Mouse (Mus musculus) left cerebral cortex, adult 2 months (tissue): ENCODE measurements at regions not wholly inside any gene's neighbourhood (a gene's known extent, or its start where the extent isn't known, plus 50 kb on each side); places are given as distances from the start of the nearest gene placed in this dataset.
"Not testable (repeated sequence)": the region's sequence is repeated elsewhere in the genome, so short reads cannot be mapped to it uniquely, and the experiment has no call there.

Experiments
- DNase-seq, 2 experiments: peaks; one replicate each; pipeline ENCODE4 v3.0.0; 2021 to 2022; ENCODE audit warnings: low spot score in 2 of 2, mixed read lengths in 1 of 2; ENCODE audit errors: extremely low spot score in 1 of 2
- H3K27ac ChIP-seq: fragments of 200-600 bp; 2 replicates; pipeline ENCODE4 v1.8.1; 2022
- H3K4me3 ChIP-seq: fragments of 200-600 bp; 2 replicates; pipeline ENCODE4 v1.8.1; 2022
- CTCF ChIP-seq: fragments of 200-600 bp; IDR thresholded peaks from 2 replicates; pipeline ENCODE4 v1.8.1; 2022; ENCODE audit warnings: antibody characterized with exemption, mild to moderate bottlenecking, moderate library complexity
- intact Hi-C: fragments of 180-260 bp; cut with DNase I; formaldehyde crosslinking; loops from one replicate; pipeline ENCODE4 v1.15.1; 2025

- Histone ChIP-seq H3K27ac (no peak overlapping the region), H3K4me3 (no peak overlapping the region)
- intact Hi-C loops = no loop called here
- DNase-seq = no peak
- no peak for TF ChIP-seq CTCF
Observed at GRCm38 (mm10) chr10:11739574-11740368, 396.6 kb downstream of the Epm2a start.

GRCm38 (mm10) chr10:11745587-11745986, 402.4 kb downstream of the Epm2a start:
- intact Hi-C loops = no loop called here
- no peak overlapping the region for H3K4me3 ChIP-seq
- DNase-seq = no peak
- H3K27ac ChIP-seq = no peak overlapping the region
- TF ChIP-seq CTCF = no peak

GRCm38 (mm10) chr10:11746959-11747358, 403.8 kb downstream of the Epm2a start:
- intact Hi-C loops = no loop called here
- H3K4me3 ChIP-seq = no peak overlapping the region
- no peak for TF ChIP-seq CTCF
- H3K27ac ChIP-seq = no peak overlapping the region
- no peak for DNase-seq

- TF ChIP-seq CTCF = no peak
- Histone ChIP-seq H3K27ac (no peak overlapping the region), H3K4me3 (no peak overlapping the region)
- intact Hi-C loops = no loop called here
- no peak for DNase-seq
Observed at GRCm38 (mm10) chr10:11755105-11755730, 412.0 kb downstream of the Epm2a start.

GRCm38 (mm10) chr10:11777894-11778293, 434.7 kb downstream of the Epm2a start:
- Histone ChIP-seq H3K27ac (no peak overlapping the region), H3K4me3 (no peak overlapping the region)
- no peak for DNase-seq
- intact Hi-C loops = no loop called here
- TF ChIP-seq CTCF = no peak

- H3K4me3 ChIP-seq = no peak overlapping the region
- intact Hi-C loops = no loop called here
- no peak for TF ChIP-seq CTCF
Observed at GRCm38 (mm10) chr10:11780302-11780701, 437.1 kb downstream of the Epm2a start.

GRCm38 (mm10) chr10:11787240-11787639, 444.0 kb downstream of the Epm2a start:
- no peak for TF ChIP-seq CTCF
- intact Hi-C loops = loop anchor here (1.0 kb wide), 1 partner anchor 127 kb away; no protein-coding TSS in a partner anchor
- H3K27ac ChIP-seq = peak overlapping the region; percentile 36; the same call in 1 of the 2 replicates
- peak in 1 of 2 experiments; percentile 23 for DNase-seq
- H3K4me3 ChIP-seq = no peak overlapping the region

More at GRCm38 (mm10) chr10:11780302-11780701, 437.1 kb downstream of the Epm2a start:
- H3K27ac ChIP-seq = no peak overlapping the region
- no peak for DNase-seq

- Histone ChIP-seq H3K4me3 (no peak overlapping the region), H3K27ac (no peak overlapping the region)
- TF ChIP-seq CTCF = no peak
- DNase-seq = no peak
- intact Hi-C loops = no loop called here
Observed at GRCm38 (mm10) chr10:11799510-11799909, 456.3 kb downstream of the Epm2a start.

- H3K27ac ChIP-seq, DNase-seq, intact Hi-C loops, H3K4me3 ChIP-seq: not testable (repeated sequence)
Observed at GRCm38 (mm10) chr10:11801372-11802230, 458.4 kb downstream of the Epm2a start.

GRCm38 (mm10) chr10:11809255-11809654, 466.1 kb downstream of the Epm2a start:
- TF ChIP-seq CTCF = no peak
- Histone ChIP-seq H3K4me3 (no peak overlapping the region), H3K27ac (no peak overlapping the region)
- DNase-seq = no peak
- intact Hi-C loops = no loop called here

GRCm38 (mm10) chr10:11822418-11822959, 479.3 kb downstream of the Epm2a start:
- no peak for TF ChIP-seq CTCF
- Histone ChIP-seq H3K27ac (no peak overlapping the region), H3K4me3 (no peak overlapping the region)
- DNase-seq = no peak
- intact Hi-C loops = no loop called here
